16 mouse cellular contexts compared by ENCODE assay signal in genomic region chr2:125481116-125481515, GRCm38 (mm10). TPM values are rescaled to one million over a fixed set of nuclear protein-coding genes. Genes with fewer than 3 reads are reported as not detected.
DNase-seq lines count a peak whose midpoint lies in the region; ATAC-seq and TF ChIP-seq lines count a peak whose summit lies in the region.
"Had no signal": no experiment of that assay in that cellular context is flagged by ENCODE, and none has a peak within 500 bp of the region (broad histone marks: within the 10 kb centered on the region; RNA-seq: fewer than 3 reads in every experiment).

No protein-coding gene starts in this region.

- no peak for ATAC-seq in monocyte, adult 5-6 weeks (replicated peaks; ENCODE audit: insufficient number of reproducible peaks, low FRiP score, low TSS enrichment, poor library complexity, severe bottlenecking)
- ATAC-seq: activated CD4-positive, CD25-positive, alpha-beta regulatory T cell, adult 4 months; inflammation-experienced regulatory T-cells, adult 6 months had no signal

- DNase-seq in layer of hippocampus, adult 11-12 months (ENCODE audit: low spot score) = peak; percentile 63
- DNase-seq in layer of hippocampus, adult 9-10 months (ENCODE audit: low spot score) = no peak
- DNase-seq in frontal cortex, adult 2 months (ENCODE audit: extremely low spot score in 1 of 2, low spot score in 1 of 2) = peak; percentile 69 to 81
- DNase-seq in left cerebral cortex, adult 2 months (ENCODE audit: extremely low spot score in 1 of 2, low spot score in 2 of 2) = peak; percentile 35 to 68
- DNase-seq in right cerebral cortex, postnatal 25 days = peak; percentile 76
- no peak for DNase-seq in embryo, embryonic 10 days (ENCODE audit: low spot score)
- DNase-seq: adrenal gland, postnatal 36 days; cerebellum, postnatal 14 days; lung, postnatal 36 days; thymus, adult 2 months had no signal

- no peak for TF ChIP-seq CTCF in left cerebral cortex, adult 2 months (IDR thresholded peaks at IDR 0.05)

- intact Hi-C loops in left cerebral cortex, adult 2 months (cut with DNase I) = loop anchor here (1.0 kb wide), 1 partner anchor 179 kb away; no protein-coding TSS in a partner anchor

- H3K27ac ChIP-seq in left cerebral cortex, adult 2 months = no peak overlapping the region
- H3K27ac ChIP-seq: heart, embryonic 13.5 days; midbrain, embryonic 12.5 days had no signal

- no peak overlapping the region for H3K4me3 ChIP-seq in left cerebral cortex, adult 2 months
- H3K4me3 ChIP-seq: heart, embryonic 13.5 days; midbrain, embryonic 12.5 days; myocyte had no signal

RNA-seq across cellular contexts. Expression of gene Gm9913, which starts 23.8 kb away (rescaled TPM):
- 0.04 and 0.13 TPM in 2 replicates for polyA plus RNA-seq in frontal cortex, adult 2 months (2012; rRNA removed)
- under 1 TPM; 0.23 to 0.28 TPM for total RNA-seq in left cerebral cortex, adult 2 months (2021)
- total RNA-seq in monocyte, adult 5-6 weeks (2017) = not detected in 3 replicates
- total RNA-seq: adrenal gland, postnatal 36 days had no signal
- polyA plus RNA-seq: activated CD4-positive, CD25-positive, alpha-beta regulatory T cell, adult 4 months; inflammation-experienced regulatory T-cells, adult 6 months had no signal

RNA-seq across cellular contexts. Expression of gene Fbn1, which starts 26.7 kb away (rescaled TPM):
- 1.6 and 1.7 TPM in 2 replicates for polyA plus RNA-seq in frontal cortex, adult 2 months (2012; rRNA removed)
- total RNA-seq in left cerebral cortex, adult 2 months (2021) = 1 to 10 TPM; 5.6 to 7.0 TPM
- not detected in 3 replicates for total RNA-seq in monocyte, adult 5-6 weeks (2017)
- polyA plus RNA-seq: activated CD4-positive, CD25-positive, alpha-beta regulatory T cell, adult 4 months; inflammation-experienced regulatory T-cells, adult 6 months had no signal

Comparison
In these comparisons a context has a peak if more than half of its experiments do, and no peak if none do; other contexts are left out.
1. DNase-seq: peak in layer of hippocampus, adult 11-12 months (single experiment), frontal cortex, adult 2 months (2 of 2), left cerebral cortex, adult 2 months (2 of 2) and right cerebral cortex, postnatal 25 days (single experiment); none in layer of hippocampus, adult 9-10 months (single experiment) and embryo, embryonic 10 days (single experiment).